Mouse (Mus musculus) frontal cortex, postnatal 36 days (tissue): ENCODE measurements around the gene Itgam.
"Not testable (repeated sequence)": the region's sequence is repeated elsewhere in the genome, so short reads cannot be mapped to it uniquely, and the experiment has no call there.

Experiments used
- DNase-seq, 2 experiments: peaks; one replicate each; pipeline ENCODE4 v3.0.0; 2022; ENCODE audit warnings: low spot score in 2 of 2

The Itgam gene

GRCm38 (mm10) chr7:128062456-128062855 lies at the start of gene Itgam, which contains the start of gene Gm49368:
Itgam (plus strand) TSS chr7:128062640.
Gm49368 (plus strand) TSS chr7:128062683.
- DNase-seq: no peak

GRCm38 (mm10) chr7:128013116-128013515 lies 49.3 kb upstream of the Itgam start:
- no peak for DNase-seq

GRCm38 (mm10) chr7:128016134-128016533 lies 46.3 kb upstream of the Itgam start:
- not testable (repeated sequence) for DNase-seq

- no peak for DNase-seq
Observed at GRCm38 (mm10) chr7:128016650-128017049, 45.8 kb upstream of the Itgam start.

- DNase-seq: no peak
Observed at GRCm38 (mm10) chr7:128018275-128018674, 44.2 kb upstream of the Itgam start.

- DNase-seq: no peak
Observed at GRCm38 (mm10) chr7:128019187-128019586, 43.3 kb upstream of the Itgam start.

GRCm38 (mm10) chr7:128022974-128023373 lies 39.5 kb upstream of the Itgam start:
- DNase-seq: no peak

GRCm38 (mm10) chr7:128023565-128023964 lies 38.9 kb upstream of the Itgam start:
- no peak for DNase-seq

- no peak for DNase-seq
Observed at GRCm38 (mm10) chr7:128024364-128024763, 38.1 kb upstream of the Itgam start.

GRCm38 (mm10) chr7:128024932-128025331 lies 37.5 kb upstream of the Itgam start:
- DNase-seq: no peak

GRCm38 (mm10) chr7:128025381-128025780 lies 37.1 kb upstream of the Itgam start:
- DNase-seq: no peak

- no peak for DNase-seq
Observed at GRCm38 (mm10) chr7:128031403-128031976, 30.9 kb upstream of the Itgam start.

GRCm38 (mm10) chr7:128032290-128032988 lies 30.0 kb upstream of the Itgam start:
- no peak for DNase-seq

GRCm38 (mm10) chr7:128032989-128033293 lies 29.5 kb upstream of the Itgam start:
- no peak for DNase-seq

GRCm38 (mm10) chr7:128033616-128034015 lies 28.8 kb upstream of the Itgam start:
- no peak for DNase-seq

- not testable (repeated sequence) for DNase-seq
Observed at GRCm38 (mm10) chr7:128042161-128042820, 20.1 kb upstream of the Itgam start.

GRCm38 (mm10) chr7:128044142-128044785 lies 18.2 kb upstream of the Itgam start:
- no peak for DNase-seq

GRCm38 (mm10) chr7:128045640-128046039 lies 16.8 kb upstream of the Itgam start:
- DNase-seq: no peak

- no peak for DNase-seq
Observed at GRCm38 (mm10) chr7:128048819-128049218, 13.6 kb upstream of the Itgam start.

GRCm38 (mm10) chr7:128049254-128049653 lies 13.2 kb upstream of the Itgam start:
- DNase-seq: no peak

- no peak for DNase-seq
Observed at GRCm38 (mm10) chr7:128050739-128051138, 11.7 kb upstream of the Itgam start.

GRCm38 (mm10) chr7:128053061-128053460 lies 9.4 kb upstream of the Itgam start:
- no peak for DNase-seq
